Mouse (Mus musculus) liver, postnatal 0 days (tissue): Measurements from ENCODE around the gene Rhno1. TPM values are rescaled to one million over a fixed set of nuclear protein-coding genes. Genes with fewer than 3 reads are reported as not detected.

Experiments
- ATAC-seq: fragments of 200-750 bp; cut with Nextera tagmentation; 2 replicates; pipeline ENCODE4 v1.8.0; 2017; ENCODE audit warnings: mild to moderate bottlenecking, moderate library complexity
- DNase-seq: peaks from one replicate; pipeline ENCODE4 v3.0.0-alpha.2; 2016
- H3K27ac ChIP-seq: fragments of 300-500 bp; sonication (generic); 2 replicates; pipeline ENCODE4 v1.5.1; 2014; ENCODE audit warnings: antibody characterized with exemption, moderate library complexity, mild to moderate bottlenecking, low read depth
- H3K27me3 ChIP-seq: fragments of 300-500 bp; sonication (generic); 2 replicates; pipeline ENCODE4 v1.6.1; 2014; ENCODE audit warnings: low read length, control low read depth, mixed read lengths; ENCODE audit not compliant: insufficient read depth
- H3K36me3 ChIP-seq: fragments of 300-500 bp; sonication (generic); replicated peaks from 2 replicates; pipeline ENCODE4 v1.6.1; 2014; ENCODE audit warnings: mild to moderate bottlenecking, control low read depth, low read length, moderate library complexity, mixed read lengths; ENCODE audit not compliant: insufficient read depth
- H3K4me1 ChIP-seq: fragments of 300-500 bp; sonication (generic); 2 replicates; pipeline ENCODE4 v1.6.1; 2014; ENCODE audit warnings: antibody characterized with exemption, mild to moderate bottlenecking, control low read depth; ENCODE audit not compliant: insufficient read depth
- H3K4me2 ChIP-seq: fragments of 300-500 bp; sonication (generic); 2 replicates; pipeline ENCODE4 v1.6.1; 2014; ENCODE audit warnings: low read depth, mild to moderate bottlenecking, low read length, moderate library complexity, mixed read lengths
- H3K4me3 ChIP-seq: fragments of 300-500 bp; sonication (generic); 2 replicates; pipeline ENCODE4 v1.5.1; 2014; ENCODE audit warnings: low read depth, low read length
- H3K9ac ChIP-seq: fragments of 300-500 bp; sonication (generic); replicated peaks from 2 replicates; pipeline ENCODE4 v1.6.1; 2014; ENCODE audit warnings: mild to moderate bottlenecking, moderate library complexity
- H3K9me3 ChIP-seq: fragments of 300-500 bp; sonication (generic); 2 replicates; pipeline ENCODE4 v1.6.1; 2016; ENCODE audit warnings: mild to moderate bottlenecking, control low read depth, low read length, mixed read lengths
- CTCF ChIP-seq: sonication (generic); IDR thresholded peaks from 2 replicates; pipeline ENCODE4 v1.5.1; 2016; ENCODE audit warnings: antibody characterized with exemption, low read depth
- EP300 ChIP-seq: IDR thresholded peaks from 2 replicates; pipeline ENCODE4 v1.6.1; 2016; ENCODE audit warnings: antibody characterized with exemption, low read depth, mild to moderate bottlenecking
- WGBS: fragments of 180-500 bp; shearing (Covaris S2); extraction: QIAGEN DNeasy Blood & Tissue Kit; methylation state at CpG from one replicate; pipeline ENCODE4 v1.1.7; 2014; ENCODE audit not compliant: insufficient replicate concordance; 5-methylcytosine and 5-hydroxymethylcytosine counted together
- polyA plus RNA-seq: library from polyadenylated mRNA; unstranded; fragments of >200 nt; fragmentation: Nextera tagmentation; extraction: Ambion mirVana; gene quantifications from 2 replicates; pipeline ENCODE4 v1.2.1, GENCODE M21; 2015

Gene Rhno1
- polyA plus RNA-seq, 1 experiment from 2014 or later: 30.0 TPM

DNA sequence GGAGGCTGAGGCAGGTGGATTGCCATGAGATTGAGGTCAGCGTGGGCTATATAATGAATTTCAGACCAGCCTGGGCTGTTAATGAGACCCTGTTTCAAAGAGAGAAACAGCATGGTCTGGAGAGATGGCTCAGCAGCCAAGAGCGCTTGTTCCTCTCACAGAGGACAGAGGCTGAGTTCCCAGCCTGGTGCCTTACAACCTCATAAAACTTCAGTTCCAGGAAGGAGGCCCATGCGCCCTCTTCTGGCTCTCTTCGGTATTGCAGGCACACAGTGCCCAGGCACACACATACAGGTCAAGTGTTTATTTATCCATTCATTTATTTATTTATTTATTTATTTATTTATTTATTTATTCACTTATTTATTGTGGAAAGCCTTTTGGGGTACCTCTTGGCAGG, 54.4 kb downstream of the Rhno1 start:
- Histone ChIP-seq H3K4me1 (no peaks in the 10 kb centered on the region), H3K36me3 (no peaks in the 10 kb centered on the region), H3K4me3 (no peak overlapping the region), H3K4me2 (no peak overlapping the region), H3K9me3 (no peaks in the 10 kb centered on the region), H3K9ac (no peak overlapping the region), H3K27me3 (no peaks in the 10 kb centered on the region), H3K27ac (no peak overlapping the region)
- DNase-seq (peak; percentile 79), ATAC-seq (no peak)
- WGBS: 31% methylated on average over 4 of the region's 4 CpGs
- TF ChIP-seq CTCF (peak; percentile 85), EP300 (no peak)

Other genes with a start within 250 kb of the Rhno1 start
- 17.7 and 19.6 TPM in 2 replicates for gene Tspan9, start 219.3 kb downstream of the Rhno1 start, polyA plus RNA-seq
- 0.28 and 0.34 TPM in 2 replicates for gene Tead4, start 62.1 kb downstream of the Rhno1 start, polyA plus RNA-seq
- gene Tulp3, start 7.1 kb downstream of the Rhno1 start, polyA plus RNA-seq: 0.81 and 1.2 TPM in 2 replicates
- 5.5 and 5.7 TPM in 2 replicates for gene Foxm1, start 56 bp upstream of the Rhno1 start, polyA plus RNA-seq
- gene Tex52, start 12.5 kb upstream of the Rhno1 start, polyA plus RNA-seq: not detected in 2 replicates
- not detected in 2 replicates for gene Gm44596, start 12.6 kb upstream of the Rhno1 start, polyA plus RNA-seq
- gene Nrip2, start 36.4 kb upstream of the Rhno1 start, polyA plus RNA-seq: 0.42 and 0.45 TPM in 2 replicates
- 5.6 and 7.7 TPM in 2 replicates for gene Itfg2, start 62.0 kb upstream of the Rhno1 start, polyA plus RNA-seq
- gene Fkbp4, start 75.8 kb upstream of the Rhno1 start, polyA plus RNA-seq: 79.9 and 80.2 TPM in 2 replicates
- 1,244 and 1,400 TPM in 2 replicates for gene Pzp, start 163.8 kb upstream of the Rhno1 start, polyA plus RNA-seq
- 29.7 and 30.6 TPM in 2 replicates for gene A2ml1, start 218.7 kb upstream of the Rhno1 start, polyA plus RNA-seq